Mouse (Mus musculus) kidney, embryonic 16.5 days (tissue): ENCODE measurements around the gene Rbms3. TPM values are rescaled to one million over a fixed set of nuclear protein-coding genes. Genes with fewer than 3 reads are reported as not detected.
A peak's percentile ranks its signal among the peaks of the same experiment; 100 is the strongest.

Source experiments
- ATAC-seq: fragments of 200-750 bp; cut with Nextera tagmentation; 2 replicates; pipeline ENCODE4 v1.8.0; 2017; ENCODE audit warnings: moderate TSS enrichment; ENCODE audit not compliant: low FRiP score, low TSS enrichment
- H3K27ac ChIP-seq: fragments of 300-500 bp; sonication (generic); 2 replicates; pipeline ENCODE4 v1.5.1; 2014; ENCODE audit warnings: low read length
- H3K27me3 ChIP-seq: fragments of 300-500 bp; sonication (generic); 2 replicates; pipeline ENCODE4 v1.6.1; 2014; ENCODE audit warnings: low read length, control low read depth, mixed read lengths; ENCODE audit not compliant: insufficient read depth
- H3K36me3 ChIP-seq: fragments of 300-500 bp; sonication (generic); 2 replicates; pipeline ENCODE4 v1.6.1; 2014; ENCODE audit warnings: low read length, control low read depth, mixed read lengths; ENCODE audit not compliant: insufficient read depth
- H3K4me1 ChIP-seq: fragments of 300-500 bp; sonication (generic); 2 replicates; pipeline ENCODE4 v1.6.1; 2014; ENCODE audit warnings: low read length, control low read depth, mixed read lengths; ENCODE audit not compliant: insufficient read depth
- H3K4me2 ChIP-seq: fragments of 300-500 bp; sonication (generic); replicated peaks from 2 replicates; pipeline ENCODE4 v1.6.1; 2014; ENCODE audit warnings: low read depth, low read length
- H3K4me3 ChIP-seq: fragments of 300-500 bp; sonication (generic); 2 replicates; pipeline ENCODE4 v1.5.1; 2014; ENCODE audit warnings: mild to moderate bottlenecking, low read length
- H3K9ac ChIP-seq: fragments of 300-500 bp; sonication (generic); replicated peaks from 2 replicates; pipeline ENCODE4 v1.6.1; 2014; ENCODE audit warnings: low read length
- H3K9me3 ChIP-seq: fragments of 300-500 bp; sonication (generic); 2 replicates; pipeline ENCODE4 v1.6.1; 2016; ENCODE audit warnings: low read length, control low read depth
- WGBS: fragments of 180-500 bp; shearing (Covaris S2); extraction: QIAGEN DNeasy Blood & Tissue Kit; methylation state at CpG from one replicate; pipeline ENCODE4 v1.1.7; 2014; 5-methylcytosine and 5-hydroxymethylcytosine counted together
- polyA plus RNA-seq: library from polyadenylated mRNA; unstranded; fragments of >200 nt; fragmentation: Nextera tagmentation; extraction: Ambion mirVana; gene quantifications from 2 replicates; pipeline ENCODE4 v1.2.1, GENCODE M21; 2015

Rbms3 gene
- polyA plus RNA-seq, 1 experiment from 2014 or later = 81.9 TPM

- H3K4me2 ChIP-seq = no peak overlapping the region
- 93% methylated on average over 2 of the region's 2 CpGs for whole genome bisulfite sequencing
- ATAC-seq = no peak
- H3K36me3 ChIP-seq = peaks cover 5% of the 10 kb centered on the region; the same call in 1 of the 2 replicates
- H3K4me1 ChIP-seq = peaks cover 3% of the 10 kb centered on the region; the same call in 1 of the 2 replicates
- no peaks in the 10 kb centered on the region for H3K27me3 ChIP-seq
- H3K9me3 ChIP-seq = no peaks in the 10 kb centered on the region
- H3K27ac ChIP-seq = no peak overlapping the region
- no peak overlapping the region for H3K4me3 ChIP-seq
- H3K9ac ChIP-seq = no peak overlapping the region
Observed at GRCm38 (mm10) chr9:117084471-117084870, 545.2 kb downstream of the Rbms3 start.

GRCm38 (mm10) chr9:117079471-117079870 is 550.2 kb downstream of the Rbms3 start:
- Histone ChIP-seq H3K4me3 (no peak overlapping the region), H3K36me3 (peaks cover 5% of the 10 kb centered on the region; the same call in 1 of the 2 replicates), H3K9ac (no peak overlapping the region), H3K9me3 (no peaks in the 10 kb centered on the region), H3K27me3 (no peaks in the 10 kb centered on the region), H3K27ac (no peak overlapping the region), H3K4me2 (no peak overlapping the region), H3K4me1 (peaks cover 9% of the 10 kb centered on the region)
- 78% methylated on average over 8 of the region's 8 CpGs for WGBS
- no peak for ATAC-seq

GRCm38 (mm10) chr9:117077548-117077947 is 552.2 kb downstream of the Rbms3 start:
- H3K27me3 ChIP-seq = no peaks in the 10 kb centered on the region
- no peak overlapping the region for H3K27ac ChIP-seq
- no peak overlapping the region for H3K4me2 ChIP-seq
- 55% methylated on average over 7 of the region's 7 CpGs for WGBS
- H3K4me1 ChIP-seq = peaks cover 22% of the 10 kb centered on the region
- no peaks in the 10 kb centered on the region for H3K9me3 ChIP-seq
- H3K9ac ChIP-seq = no peak overlapping the region
- peaks cover 5% of the 10 kb centered on the region; the same call in 1 of the 2 replicates for H3K36me3 ChIP-seq
- no peak overlapping the region for H3K4me3 ChIP-seq
- no peak for ATAC-seq

DNA sequence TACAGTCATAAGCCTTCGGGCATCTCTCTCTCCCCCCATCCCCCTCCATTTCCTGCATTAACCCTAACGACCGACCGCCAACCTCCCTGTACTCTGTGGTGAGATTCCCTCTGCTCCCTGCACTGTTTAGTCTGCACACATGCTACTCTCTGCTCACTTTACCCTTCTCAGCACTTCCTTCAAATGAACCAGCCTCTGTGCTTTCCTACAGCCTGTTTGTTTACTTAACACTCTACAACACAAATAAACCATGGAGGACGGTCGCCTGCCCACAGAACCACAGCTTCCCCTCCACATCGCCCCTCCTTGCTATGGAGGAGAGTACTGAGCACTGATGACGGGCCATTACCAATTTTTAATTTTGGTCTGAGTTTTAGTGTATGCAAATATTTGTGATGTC is 552.9 kb downstream of the Rbms3 start:
- no peak overlapping the region for H3K4me2 ChIP-seq
- H3K9ac ChIP-seq = no peak overlapping the region
- H3K9me3 ChIP-seq = no peaks in the 10 kb centered on the region
- H3K27me3 ChIP-seq = no peaks in the 10 kb centered on the region
- no peak for ATAC-seq
- H3K4me3 ChIP-seq = no peak overlapping the region
- 48% methylated on average over 8 of the region's 8 CpGs for WGBS
- peaks cover 5% of the 10 kb centered on the region; the same call in 1 of the 2 replicates for H3K36me3 ChIP-seq
- no peak overlapping the region for H3K27ac ChIP-seq
- peaks cover 26% of the 10 kb centered on the region for H3K4me1 ChIP-seq

DNA sequence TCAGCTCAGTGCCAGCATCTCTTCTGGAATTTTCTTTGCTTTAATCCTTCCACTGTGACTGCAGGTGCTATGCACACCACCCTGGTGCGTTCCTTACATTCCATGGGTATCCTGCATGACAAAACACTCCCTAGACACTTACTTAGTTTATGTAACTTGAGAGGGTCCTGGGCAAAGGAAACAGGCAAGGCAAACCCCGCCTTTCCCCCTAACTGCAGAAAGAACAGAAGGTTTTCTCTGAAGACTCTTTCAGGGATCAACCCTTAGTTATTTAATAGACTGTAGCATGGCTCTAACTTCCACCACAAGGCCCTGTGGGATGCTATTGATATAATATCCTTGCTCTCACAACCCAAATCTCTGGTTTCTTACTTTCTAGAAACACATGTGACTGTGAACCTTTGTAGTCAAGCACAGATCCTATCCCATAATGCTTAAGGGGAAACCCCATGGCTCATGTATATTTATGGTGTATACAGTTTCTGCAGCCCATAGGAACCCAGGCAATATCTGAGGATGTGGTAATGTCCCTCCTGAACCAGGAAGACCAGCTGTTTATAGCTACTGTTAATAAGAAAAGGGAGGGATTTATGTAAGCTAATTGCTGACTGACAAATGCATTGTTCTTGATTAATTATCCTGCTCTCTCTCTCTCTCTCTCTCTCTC is 557.1 kb downstream of the Rbms3 start:
- Histone ChIP-seq H3K27me3 (no peaks in the 10 kb centered on the region), H3K9ac (no peak overlapping the region), H3K36me3 (no peaks in the 10 kb centered on the region), H3K4me1 (peaks cover 35% of the 10 kb centered on the region), H3K27ac (peak overlapping the region; percentile 59), H3K4me2 (no peak overlapping the region), H3K9me3 (peaks cover 4% of the 10 kb centered on the region; the same call in 1 of the 2 replicates), H3K4me3 (no peak overlapping the region)
- peak; percentile 79 for ATAC-seq
- WGBS = 12% methylated on average over 2 of the region's 2 CpGs

DNA sequence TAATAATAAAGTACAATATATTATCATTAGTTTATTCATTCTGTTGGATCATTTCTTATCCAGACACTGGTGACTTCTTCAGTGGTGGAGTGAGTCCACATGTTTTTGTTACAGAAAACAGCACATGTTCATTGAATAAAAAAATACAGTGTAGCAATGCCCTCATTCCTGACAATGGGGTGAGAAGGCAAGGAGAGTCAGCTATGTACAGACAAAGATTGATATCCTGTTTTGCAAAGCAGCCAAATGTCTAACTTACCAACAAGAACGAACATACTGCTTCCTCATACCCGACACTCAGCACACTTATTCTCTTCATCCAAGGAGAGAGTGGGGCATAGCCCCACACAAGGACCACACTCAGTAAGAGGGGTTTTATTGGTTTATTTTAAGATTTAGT is 559.1 kb downstream of the Rbms3 start:
- Histone ChIP-seq H3K27ac (no peak overlapping the region), H3K9me3 (peaks cover 10% of the 10 kb centered on the region; the same call in 1 of the 2 replicates), H3K4me2 (no peak overlapping the region), H3K36me3 (peaks cover 3% of the 10 kb centered on the region; the same call in 1 of the 2 replicates), H3K27me3 (no peaks in the 10 kb centered on the region), H3K4me1 (peaks cover 33% of the 10 kb centered on the region), H3K4me3 (no peak overlapping the region), H3K9ac (no peak overlapping the region)
- no peak for ATAC-seq
- WGBS = 76% methylated on average over 2 of the region's 2 CpGs

DNA sequence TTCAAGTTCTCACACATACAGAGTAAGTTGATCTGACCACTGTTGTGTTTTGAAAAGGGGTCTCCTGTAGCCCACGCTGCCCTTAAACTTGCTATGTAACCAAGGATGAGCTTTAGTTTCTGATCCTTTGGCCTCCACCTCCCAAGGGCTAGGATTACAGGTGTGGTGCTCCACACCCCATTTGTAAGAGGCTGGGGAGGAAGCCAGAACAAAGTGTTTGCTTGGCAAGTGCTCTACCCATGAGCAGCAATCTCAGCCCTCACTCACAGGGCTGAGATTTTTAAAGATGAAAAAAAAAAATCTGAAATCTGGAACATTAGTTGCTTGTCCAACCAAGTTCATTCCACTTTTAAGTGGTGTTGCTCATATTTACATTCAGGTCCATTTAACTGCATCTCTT is 560.5 kb downstream of the Rbms3 start:
- Histone ChIP-seq H3K4me1 (peaks cover 33% of the 10 kb centered on the region), H3K36me3 (peaks cover 3% of the 10 kb centered on the region; the same call in 1 of the 2 replicates), H3K4me2 (no peak overlapping the region), H3K4me3 (no peak overlapping the region), H3K9ac (no peak overlapping the region), H3K9me3 (peaks cover 10% of the 10 kb centered on the region; the same call in 1 of the 2 replicates), H3K27me3 (no peaks in the 10 kb centered on the region), H3K27ac (no peak overlapping the region)
- no peak for ATAC-seq
- 72% methylated on average over 1 of the region's 1 CpGs for WGBS

GRCm38 (mm10) chr9:117067703-117068419 is 561.9 kb downstream of the Rbms3 start:
- H3K4me3 ChIP-seq = no peak overlapping the region
- peaks cover 10% of the 10 kb centered on the region; the same call in 1 of the 2 replicates for H3K9me3 ChIP-seq
- H3K27me3 ChIP-seq = no peaks in the 10 kb centered on the region
- peak; percentile 91 for ATAC-seq
- peaks cover 3% of the 10 kb centered on the region; the same call in 1 of the 2 replicates for H3K36me3 ChIP-seq
- 27% methylated on average over 11 of the region's 11 CpGs for WGBS
- H3K27ac ChIP-seq = peak overlapping the region; percentile 71; the same call in 1 of the 2 replicates
- no peak overlapping the region for H3K4me2 ChIP-seq
- peaks cover 23% of the 10 kb centered on the region for H3K4me1 ChIP-seq
- no peak overlapping the region for H3K9ac ChIP-seq

- ATAC-seq = no peak
- Histone ChIP-seq H3K4me1 (peaks cover 14% of the 10 kb centered on the region; the same call in 1 of the 2 replicates), H3K27me3 (no peaks in the 10 kb centered on the region), H3K4me2 (no peak overlapping the region), H3K36me3 (peaks cover 3% of the 10 kb centered on the region; the same call in 1 of the 2 replicates), H3K9ac (no peak overlapping the region), H3K9me3 (peaks cover 10% of the 10 kb centered on the region; the same call in 1 of the 2 replicates), H3K4me3 (no peak overlapping the region), H3K27ac (no peak overlapping the region)
- 77% methylated on average over 3 of the region's 3 CpGs for WGBS
Observed at GRCm38 (mm10) chr9:117066502-117066901, 563.2 kb downstream of the Rbms3 start.
